Mouse (Mus musculus): ENCODE data around the gene Hspa1b.
"Not testable (repeated sequence)": the region's sequence is repeated elsewhere in the genome, so short reads cannot be mapped to it uniquely, and the experiment has no call there.

Gene Hspa1b

DNA sequence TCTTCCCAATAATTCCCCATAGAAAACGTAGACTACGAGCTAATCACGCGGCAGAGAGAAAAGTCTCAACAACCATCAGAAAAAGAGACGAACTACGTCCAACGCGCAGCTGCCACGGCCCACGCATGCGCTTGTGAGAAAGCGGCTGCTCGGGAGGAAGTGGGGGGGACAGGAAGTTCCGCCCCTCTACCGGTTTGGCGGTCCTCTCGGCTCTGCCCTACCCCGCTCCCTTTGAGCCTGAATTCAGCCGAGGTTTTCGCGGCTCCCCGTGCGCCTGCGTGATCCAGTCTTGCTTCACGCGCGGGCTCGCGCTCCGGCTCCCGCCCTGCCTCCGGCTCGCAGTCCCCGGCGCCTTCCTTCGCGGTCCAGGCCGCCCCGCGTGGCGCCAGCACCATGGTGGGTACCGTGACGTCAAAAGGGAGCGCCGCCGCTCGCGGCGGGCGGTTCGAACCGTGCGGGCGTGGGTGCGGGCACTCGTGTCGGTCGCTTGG lies 22.7 kb upstream of the Hspa1b start, which contains the start of gene Lsm2:
Gene Lsm2, plus strand, starts transcription at position 173 of the 491 bp plus-strand sequence.
- peak; percentile 93 for DNase-seq (ENCODE audit: low read depth, low spot score)

DNA sequence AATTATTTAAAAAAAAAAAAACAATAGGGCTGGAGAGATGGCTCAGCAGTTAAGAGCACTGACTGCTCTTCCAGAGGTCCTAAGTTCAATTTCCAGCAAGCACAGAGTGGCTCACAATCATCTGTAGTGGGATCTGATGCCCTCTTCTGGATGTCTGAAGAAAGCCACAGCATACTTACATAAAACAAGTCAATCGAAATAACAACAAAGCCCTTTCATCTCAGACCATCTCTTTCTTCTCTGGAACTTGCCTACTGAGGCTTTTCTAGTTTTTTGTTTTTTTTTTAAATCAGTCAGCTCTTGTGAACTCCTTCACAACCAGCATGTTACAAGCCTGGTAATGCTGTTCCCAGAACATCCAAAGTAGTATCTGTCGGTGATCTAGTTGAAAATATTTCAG lies 21.6 kb upstream of the Hspa1b start:
- no peak for DNase-seq (ENCODE audit: low read depth, low spot score)

DNA sequence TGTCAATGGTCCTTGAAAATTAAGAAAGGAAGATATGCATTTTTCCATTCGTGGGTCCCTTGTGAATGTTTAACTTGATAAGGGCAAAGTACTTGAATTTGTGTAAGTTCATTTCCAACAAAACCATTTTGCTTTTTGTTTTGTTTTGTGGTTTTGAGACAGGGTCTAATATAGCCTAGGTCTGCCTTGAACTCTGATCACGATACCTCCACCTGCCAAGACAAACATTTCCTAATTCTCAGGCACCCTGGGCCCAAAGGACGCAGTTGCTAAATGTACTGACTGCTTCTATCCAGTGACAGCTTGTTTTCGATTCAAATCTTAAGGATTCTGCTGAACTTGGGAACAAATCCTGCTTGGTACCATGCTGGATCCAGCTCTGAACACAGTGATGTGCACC lies 20.6 kb upstream of the Hspa1b start:
- DNase-seq (ENCODE audit: low read depth, low spot score) = no peak

DNA sequence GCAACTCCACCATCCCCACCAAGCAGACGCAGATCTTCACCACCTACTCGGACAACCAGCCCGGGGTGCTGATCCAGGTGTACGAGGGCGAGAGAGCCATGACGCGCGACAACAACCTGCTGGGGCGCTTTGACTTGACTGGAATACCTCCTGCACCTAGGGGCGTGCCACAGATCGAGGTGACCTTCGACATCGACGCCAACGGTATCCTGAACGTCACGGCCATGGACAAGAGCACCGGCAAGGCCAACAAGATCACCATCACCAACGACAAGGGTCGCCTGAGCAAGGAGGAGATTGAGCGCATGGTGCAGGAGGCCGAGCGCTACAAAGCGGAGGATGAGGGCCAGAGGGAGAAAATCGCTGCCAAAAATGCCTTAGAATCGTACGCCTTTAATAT lies 19.2 kb upstream of the Hspa1b start:
- no peak for DNase-seq (ENCODE audit: low read depth, low spot score)

DNA sequence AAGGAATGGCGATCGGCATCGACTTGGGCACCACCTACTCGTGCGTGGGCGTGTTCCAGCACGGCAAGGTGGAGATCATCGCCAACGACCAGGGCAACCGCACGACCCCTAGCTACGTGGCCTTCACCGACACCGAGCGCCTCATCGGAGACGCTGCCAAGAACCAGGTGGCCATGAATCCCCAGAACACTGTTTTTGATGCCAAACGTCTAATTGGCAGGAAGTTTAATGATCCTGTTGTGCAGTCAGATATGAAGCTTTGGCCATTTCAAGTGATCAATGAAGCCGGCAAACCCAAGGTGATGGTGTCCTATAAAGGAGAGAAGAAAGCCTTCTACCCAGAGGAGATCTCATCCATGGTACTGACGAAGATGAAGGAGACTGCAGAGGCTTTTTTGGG lies 18.0 kb upstream of the Hspa1b start:
- no peak for DNase-seq (ENCODE audit: low read depth, low spot score)

DNA sequence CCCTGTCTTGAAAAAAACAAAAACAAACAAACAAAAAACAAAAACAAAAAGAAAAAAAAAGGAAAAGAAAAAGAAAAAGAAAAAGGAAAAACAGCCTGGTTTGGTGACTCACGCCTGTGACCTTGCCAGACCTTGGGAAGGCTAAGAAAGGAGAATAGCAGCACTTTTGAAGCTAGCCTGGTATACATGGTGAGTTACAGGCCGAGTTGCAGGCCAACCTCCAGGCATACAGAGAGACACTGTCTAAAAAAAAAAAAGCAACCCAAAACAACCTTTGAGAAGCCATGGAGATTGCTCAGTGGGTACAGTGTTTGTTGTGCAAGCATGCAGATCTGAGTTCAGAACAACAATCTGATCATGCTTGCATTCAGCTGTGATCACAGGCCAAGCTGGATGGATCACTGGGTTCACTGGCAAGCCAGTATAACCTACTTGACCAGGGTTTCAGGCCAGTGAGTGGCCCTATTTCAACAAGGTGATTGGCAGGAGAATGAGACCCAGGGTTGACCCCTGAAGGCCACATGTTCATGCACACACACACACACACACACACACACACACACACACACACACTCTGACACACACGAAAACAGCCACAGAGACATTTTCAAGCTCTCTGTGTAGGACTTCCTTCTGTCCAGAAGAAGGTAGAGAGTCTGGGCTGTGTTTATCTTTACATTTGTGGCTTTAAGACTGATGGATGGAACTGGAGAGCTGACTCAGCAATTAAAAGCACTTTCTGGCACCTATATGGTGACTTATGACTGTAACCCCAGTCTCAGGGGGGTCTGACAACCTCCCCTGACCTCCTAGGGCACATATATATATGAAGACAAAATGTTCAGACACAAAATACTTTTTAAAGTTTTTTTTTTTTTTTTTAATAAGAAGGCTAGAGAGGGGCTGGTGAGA lies 16.8 kb upstream of the Hspa1b start:
- no peak for DNase-seq (ENCODE audit: low read depth, low spot score)

DNA sequence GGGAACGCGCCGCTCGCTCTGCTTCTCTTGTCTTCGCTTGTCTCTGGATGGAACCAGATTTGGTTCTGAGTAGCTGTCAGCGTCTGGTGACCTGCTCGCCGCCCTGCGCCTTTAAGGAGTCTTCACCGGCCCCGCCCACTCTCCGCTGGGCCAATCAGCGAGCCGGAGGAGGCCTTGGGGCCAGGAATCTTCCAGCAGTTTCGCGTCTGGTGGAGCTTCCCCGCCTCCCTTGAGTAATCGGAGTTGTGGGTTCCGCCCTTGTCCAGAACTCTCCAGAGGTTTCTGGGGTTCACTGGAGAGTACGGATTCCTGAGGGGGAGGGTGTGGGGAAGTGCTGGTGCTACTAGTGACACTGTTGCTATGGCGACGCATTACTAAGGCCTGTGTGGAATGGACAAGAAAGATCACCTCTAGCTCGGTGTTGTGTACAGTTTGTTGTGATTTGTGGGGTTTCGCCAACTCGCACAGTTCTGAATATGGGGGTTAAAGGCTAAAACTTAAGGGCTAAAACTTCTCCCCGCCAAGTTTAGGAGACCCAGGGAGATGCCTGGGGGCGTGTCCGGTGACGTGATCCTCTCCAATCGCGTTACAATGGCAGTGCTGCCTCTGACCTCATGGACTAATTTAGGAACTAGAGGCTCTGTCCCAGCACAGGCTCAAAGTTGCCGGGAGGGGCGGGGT lies 13.2 kb upstream of the Hspa1b start, which contains the start of the genes Hspa1a and Hspa1l:
Gene Hspa1a, minus strand, starts transcription at position 88 of the 681 bp plus-strand sequence.
Gene Hspa1l, plus strand, starts transcription at position 635 of the 681 bp plus-strand sequence.
- DNase-seq (ENCODE audit: low read depth, low spot score) = not testable (repeated sequence)

DNA sequence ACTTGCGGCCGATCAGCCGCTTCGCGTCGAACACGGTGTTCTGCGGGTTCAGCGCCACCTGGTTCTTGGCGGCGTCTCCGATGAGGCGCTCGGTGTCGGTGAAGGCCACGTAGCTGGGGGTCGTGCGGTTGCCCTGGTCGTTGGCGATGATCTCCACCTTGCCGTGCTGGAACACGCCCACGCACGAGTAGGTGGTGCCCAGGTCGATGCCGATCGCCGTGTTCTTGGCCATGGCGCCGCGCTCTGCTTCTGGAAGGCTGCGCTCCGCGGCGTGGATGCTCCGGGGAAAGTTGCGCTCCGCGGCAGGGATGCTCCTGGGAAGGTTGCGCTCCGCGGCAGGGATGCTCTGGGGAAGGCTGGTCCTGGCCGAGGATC lies 12.6 kb upstream of the Hspa1b start:
- DNase-seq (ENCODE audit: low read depth, low spot score) = not testable (repeated sequence)

DNA sequence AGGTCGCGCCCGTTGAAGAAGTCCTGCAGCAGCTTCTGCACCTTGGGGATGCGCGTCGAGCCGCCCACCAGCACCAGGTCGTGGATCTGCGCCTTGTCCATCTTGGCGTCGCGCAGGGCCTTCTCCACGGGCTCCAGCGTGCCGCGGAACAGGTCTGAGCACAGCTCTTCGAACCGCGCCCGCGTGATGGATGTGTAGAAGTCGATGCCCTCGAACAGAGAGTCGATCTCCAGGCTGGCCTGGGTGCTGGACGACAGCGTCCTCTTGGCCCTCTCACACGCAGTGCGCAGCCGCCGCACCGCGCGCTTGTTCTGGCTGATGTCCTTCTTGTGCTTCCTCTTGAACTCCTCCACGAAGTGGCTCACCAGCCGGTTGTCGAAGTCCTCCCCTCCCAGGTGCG lies 11.8 kb upstream of the Hspa1b start:
- DNase-seq (ENCODE audit: low read depth, low spot score) = not testable (repeated sequence)

DNA sequence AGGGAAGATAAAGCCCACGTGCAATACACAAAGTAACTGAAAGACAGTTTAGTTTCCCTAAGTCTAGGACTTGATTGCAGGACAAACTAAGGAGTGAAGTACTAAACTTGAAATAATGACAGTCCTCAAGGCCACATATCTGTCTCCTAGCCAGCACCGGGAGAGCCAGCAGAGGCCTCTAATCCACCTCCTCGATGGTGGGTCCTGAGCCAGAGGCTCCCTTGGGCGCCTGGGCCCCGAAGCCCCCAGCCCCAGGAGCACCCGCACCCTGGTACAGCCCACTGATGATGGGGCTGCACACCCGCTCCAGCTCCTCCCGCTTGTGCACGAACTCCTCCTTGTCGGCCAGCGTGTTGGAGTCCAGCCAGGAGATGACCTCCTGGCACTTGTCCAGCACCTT lies 10.8 kb upstream of the Hspa1b start, which contains the start of gene Gm20481:
Gene Gm20481, plus strand, starts transcription at position 91 of the 400 bp plus-strand sequence.
- DNase-seq (ENCODE audit: low read depth, low spot score) = not testable (repeated sequence)

DNA sequence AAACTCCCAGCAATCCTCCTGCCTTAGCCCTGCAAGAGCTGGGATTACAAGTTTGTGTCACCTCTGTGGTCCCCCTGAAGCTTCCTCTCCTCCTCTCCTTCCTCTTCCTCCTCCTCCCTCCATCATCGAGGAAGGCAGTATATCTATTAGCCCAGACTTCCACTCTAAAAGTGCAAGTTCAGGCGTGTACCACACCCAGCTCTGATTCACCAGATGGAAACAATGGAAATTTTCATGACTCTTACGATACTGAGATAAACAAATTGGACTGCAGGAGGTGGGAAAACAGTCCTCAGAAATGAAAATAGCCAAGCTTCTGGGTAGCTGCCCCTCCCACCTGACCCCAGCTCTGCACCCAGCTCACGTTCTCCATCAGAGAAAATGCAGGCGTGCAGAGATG lies 6.6 kb upstream of the Hspa1b start:
- no peak for DNase-seq (ENCODE audit: low read depth, low spot score)

DNA sequence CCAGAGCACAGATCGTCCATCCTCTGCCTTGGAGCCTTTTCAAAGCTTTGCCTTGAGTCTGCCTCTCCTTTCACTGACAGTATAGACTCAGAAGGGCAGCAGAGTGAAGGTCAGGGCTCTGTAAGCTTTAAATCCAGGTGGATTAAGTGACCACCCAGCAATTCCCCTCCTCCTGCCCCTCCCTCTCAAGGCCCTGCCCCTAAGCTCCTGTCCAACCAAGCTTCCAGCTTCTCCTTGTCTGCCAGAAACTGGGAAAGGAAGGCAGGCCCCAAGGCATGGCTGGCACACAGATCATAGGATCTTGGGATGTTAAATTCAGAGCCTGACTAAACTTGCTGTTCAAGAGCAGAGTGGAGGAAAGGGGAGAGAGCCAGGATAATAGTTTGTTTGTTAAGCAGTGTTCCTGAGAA lies 5.6 kb upstream of the Hspa1b start:
- no peak for DNase-seq (ENCODE audit: low read depth, low spot score)

DNA sequence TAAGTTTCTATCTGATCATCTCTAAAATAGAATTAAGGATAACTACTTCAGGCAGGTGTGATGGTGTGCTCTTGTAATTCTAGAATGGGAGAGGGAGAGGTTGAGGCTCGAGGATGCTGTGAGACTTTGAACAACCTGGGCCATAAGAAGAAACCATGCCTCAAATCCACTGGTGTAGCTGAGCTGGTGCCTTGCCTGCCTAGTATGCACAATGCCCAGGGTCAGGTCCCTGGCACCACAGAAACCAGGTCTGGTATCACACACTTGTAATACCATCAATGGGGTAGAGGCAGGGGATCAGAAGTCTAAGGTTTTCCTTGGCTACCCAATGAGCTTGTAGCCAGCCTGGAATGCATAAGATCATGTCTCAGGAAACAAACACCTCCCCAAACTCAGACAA lies 3.8 kb upstream of the Hspa1b start:
- no peak for DNase-seq (ENCODE audit: low read depth, low spot score)

DNA sequence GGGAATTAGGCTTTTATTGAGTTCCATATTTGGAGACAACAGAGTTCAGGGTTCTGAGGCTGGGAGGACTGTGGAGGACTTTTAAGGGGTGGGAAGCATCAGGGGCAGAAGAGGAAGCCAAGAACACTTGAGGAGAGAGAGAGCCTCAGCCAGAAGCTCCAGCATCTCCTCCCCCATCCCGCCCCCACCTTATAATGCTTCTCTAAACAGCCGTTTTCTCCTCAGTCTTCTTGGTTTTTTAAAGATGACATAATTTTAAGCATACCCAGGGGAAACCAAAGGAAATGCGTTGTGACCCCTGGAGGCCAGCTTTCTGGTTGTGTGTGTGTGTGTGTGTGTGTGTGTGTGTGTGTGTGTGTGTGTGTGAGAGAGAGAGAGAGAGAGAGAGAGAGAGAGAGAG lies 3.1 kb upstream of the Hspa1b start:
- DNase-seq (ENCODE audit: low read depth, low spot score) = no peak

DNA sequence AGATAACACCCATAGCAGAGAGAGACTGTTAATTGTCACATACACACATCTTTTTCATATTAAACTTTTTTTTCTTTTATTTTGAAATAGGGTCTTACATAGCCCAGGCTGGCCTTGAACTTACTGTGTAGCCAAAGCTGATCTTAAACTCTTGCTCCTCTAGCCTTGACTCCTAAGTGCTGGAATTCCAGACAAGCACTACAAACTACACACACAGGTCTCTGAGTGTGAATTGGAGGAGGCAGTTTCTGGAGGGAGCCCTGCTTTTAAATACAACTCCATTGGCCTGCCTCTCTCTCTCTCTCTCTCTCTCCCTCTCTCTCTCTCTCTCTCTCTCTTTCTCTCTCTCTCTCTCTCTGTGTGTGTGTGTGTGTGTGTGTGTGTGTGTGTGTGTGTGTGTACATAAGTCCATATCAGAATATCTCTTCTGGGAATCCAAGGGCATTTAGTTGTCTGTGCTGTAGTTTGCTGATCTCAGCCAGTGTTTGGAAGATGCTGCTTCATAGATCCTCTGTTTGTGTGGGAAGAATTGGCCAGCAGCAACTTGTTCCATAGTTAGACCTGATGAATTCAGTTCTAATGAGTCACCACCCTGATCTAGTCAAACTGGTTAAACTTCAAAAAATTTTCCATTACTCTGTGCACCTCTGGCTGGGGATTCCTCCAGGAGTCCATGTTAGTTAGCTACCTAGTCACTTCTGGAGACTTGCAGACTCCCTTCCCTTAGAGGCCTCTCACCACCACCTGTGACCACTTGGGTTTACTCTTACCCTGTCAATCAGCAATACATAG lies 1.9 kb upstream of the Hspa1b start:
- DNase-seq (ENCODE audit: low read depth, low spot score) = no peak

DNA sequence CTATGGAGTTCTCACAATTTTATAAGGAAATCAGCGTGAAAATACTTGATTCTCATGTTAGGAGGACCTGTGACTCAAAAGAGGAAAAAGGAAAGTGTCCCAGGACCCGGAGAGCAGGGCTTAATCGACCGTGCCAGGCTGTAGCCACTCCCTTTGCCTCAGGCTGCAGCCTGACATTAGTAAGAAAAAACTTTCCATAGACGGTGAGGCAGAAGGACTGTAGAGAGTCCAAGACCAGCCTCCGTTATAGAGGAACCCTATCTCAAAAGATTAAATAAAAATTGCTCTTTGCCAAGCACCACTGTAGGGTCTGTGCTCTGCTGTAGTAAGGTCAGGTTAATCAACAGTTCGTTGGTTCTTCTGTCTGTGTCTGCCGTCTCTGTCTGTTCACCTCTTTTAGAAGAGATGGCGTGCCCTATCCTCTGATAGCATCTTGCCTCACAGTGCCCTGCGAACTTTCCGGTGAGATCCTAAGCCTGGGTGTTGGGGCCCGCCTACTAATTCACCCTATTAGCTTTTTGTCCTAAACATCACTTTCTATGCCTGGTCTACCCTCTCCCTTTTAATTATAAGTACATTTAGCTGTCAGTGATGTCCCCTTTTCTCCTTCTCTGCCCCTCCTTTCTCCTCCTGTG lies 960 bp upstream of the Hspa1b start:
- no peak for DNase-seq (ENCODE audit: low read depth, low spot score)

DNA sequence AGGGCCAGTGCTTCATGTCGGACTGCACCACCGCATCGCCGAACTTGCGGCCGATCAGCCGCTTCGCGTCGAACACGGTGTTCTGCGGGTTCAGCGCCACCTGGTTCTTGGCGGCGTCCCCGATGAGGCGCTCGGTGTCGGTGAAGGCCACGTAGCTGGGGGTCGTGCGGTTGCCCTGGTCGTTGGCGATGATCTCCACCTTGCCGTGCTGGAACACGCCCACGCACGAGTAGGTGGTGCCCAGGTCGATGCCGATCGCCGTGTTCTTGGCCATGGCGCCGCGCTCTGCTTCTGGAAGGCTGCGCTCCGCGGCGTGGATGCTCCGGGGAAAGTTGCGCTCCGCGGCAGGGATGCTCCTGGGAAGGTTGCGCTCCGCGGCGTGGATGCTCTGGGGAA lies 306 bp downstream of the Hspa1b start:
- DNase-seq (ENCODE audit: low read depth, low spot score) = not testable (repeated sequence)

DNA sequence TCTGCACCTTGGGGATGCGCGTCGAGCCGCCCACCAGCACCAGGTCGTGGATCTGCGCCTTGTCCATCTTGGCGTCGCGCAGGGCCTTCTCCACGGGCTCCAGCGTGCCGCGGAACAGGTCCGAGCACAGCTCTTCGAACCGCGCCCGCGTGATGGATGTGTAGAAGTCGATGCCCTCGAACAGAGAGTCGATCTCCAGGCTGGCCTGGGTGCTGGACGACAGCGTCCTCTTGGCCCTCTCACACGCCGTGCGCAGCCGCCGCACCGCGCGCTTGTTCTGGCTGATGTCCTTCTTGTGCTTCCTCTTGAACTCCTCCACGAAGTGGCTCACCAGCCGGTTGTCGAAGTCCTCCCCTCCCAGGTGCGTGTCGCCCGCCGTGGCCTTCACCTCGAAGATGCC lies 1.1 kb downstream of the Hspa1b start:
- not testable (repeated sequence) for DNase-seq (ENCODE audit: low read depth, low spot score)

DNA sequence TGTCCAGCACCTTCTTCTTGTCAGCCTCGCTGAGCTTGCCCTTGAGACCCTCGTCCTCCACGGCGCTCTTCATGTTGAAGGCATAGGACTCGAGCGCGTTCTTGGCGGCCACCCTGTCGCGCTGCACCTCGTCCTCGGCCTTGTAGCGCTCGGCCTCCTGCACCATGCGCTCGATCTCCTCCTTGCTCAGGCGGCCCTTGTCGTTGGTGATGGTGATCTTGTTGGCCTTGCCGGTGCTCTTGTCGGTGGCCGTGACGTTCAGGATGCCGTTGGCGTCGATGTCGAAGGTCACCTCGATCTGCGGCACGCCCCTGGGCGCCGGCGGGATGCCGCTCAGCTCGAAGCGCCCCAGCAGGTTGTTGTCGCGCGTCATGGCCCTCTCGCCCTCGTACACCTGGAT lies 1.7 kb downstream of the Hspa1b start:
- DNase-seq (ENCODE audit: low read depth, low spot score) = not testable (repeated sequence)

DNA sequence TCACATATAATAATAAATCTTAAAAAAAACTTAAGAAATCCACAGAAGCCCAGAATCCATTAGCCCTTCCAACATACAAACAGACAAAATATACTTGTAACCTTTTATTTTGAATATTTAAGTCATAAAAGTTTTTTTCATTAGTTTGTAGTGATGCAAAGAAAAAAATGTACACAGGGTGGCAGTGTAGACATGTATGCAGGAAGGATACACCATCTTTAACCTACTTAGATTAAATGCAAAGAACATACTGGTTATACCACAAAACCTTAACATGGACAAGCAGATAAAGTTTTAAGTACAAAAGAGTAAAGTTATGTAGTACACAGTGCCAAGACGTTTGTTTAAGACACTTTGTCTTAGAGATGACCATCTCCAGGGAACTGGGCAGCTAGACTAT lies 2.7 kb downstream of the Hspa1b start:
- DNase-seq (ENCODE audit: low read depth, low spot score) = no peak

DNA sequence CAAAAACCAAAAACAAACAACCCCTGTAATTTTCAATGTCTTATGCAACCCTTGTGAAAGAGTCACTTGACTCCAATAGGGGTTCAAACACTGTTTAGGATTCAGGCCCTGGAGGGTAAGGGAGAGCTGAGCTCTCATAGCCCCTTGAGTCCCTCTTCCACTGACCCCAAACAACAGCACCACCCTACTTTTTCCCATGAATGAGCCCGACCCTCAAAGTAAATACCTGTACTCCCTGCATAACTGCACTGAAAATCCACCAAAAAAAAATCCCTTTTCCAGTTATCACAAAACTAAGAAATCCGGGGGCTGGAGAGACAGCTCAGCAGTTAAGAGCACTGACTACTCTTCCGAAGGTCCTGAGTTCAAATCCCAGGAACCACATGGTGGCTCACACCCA lies 3.2 kb downstream of the Hspa1b start:
- DNase-seq (ENCODE audit: low read depth, low spot score) = no peak

All from telencephalon, adult 2 months (tissue).